Mouse (Mus musculus) kidney, postnatal 14 days (tissue): ENCODE results near the gene Ddost.

Experiments used
- DNase-seq: peaks from one replicate; pipeline ENCODE4 v3.0.0; 2022; ENCODE audit warnings: mixed read lengths

Gene Ddost

GRCm38 (mm10) chr4:138341393-138341792 lies 36.9 kb downstream of the Ddost start:
- no peak for DNase-seq

DNA sequence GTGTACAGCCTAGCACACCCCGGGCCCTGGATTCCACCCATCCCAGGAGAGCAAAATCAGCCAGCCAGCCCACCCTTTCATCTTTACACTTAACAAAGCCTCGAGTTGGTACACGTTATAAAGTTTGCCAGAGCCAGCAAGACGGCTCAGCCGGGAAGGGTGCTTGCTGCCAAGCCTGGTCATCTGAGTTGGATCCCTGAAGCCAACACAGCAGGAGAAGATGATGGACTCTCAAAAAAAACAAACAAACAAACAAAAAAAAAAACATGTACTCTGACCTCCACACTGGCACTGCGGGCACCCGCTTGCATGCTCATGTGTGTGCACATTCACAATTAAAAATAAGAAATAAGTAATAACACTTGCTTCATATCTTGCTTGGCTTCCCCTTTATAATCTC lies 37.5 kb downstream of the Ddost start:
- no peak for DNase-seq

- DNase-seq: peak; percentile 87
Measured at GRCm38 (mm10) chr4:138342778-138343177, 38.2 kb downstream of the Ddost start.

- peak; percentile 53 for DNase-seq
Measured at GRCm38 (mm10) chr4:138343341-138343837, 38.9 kb downstream of the Ddost start.

DNA sequence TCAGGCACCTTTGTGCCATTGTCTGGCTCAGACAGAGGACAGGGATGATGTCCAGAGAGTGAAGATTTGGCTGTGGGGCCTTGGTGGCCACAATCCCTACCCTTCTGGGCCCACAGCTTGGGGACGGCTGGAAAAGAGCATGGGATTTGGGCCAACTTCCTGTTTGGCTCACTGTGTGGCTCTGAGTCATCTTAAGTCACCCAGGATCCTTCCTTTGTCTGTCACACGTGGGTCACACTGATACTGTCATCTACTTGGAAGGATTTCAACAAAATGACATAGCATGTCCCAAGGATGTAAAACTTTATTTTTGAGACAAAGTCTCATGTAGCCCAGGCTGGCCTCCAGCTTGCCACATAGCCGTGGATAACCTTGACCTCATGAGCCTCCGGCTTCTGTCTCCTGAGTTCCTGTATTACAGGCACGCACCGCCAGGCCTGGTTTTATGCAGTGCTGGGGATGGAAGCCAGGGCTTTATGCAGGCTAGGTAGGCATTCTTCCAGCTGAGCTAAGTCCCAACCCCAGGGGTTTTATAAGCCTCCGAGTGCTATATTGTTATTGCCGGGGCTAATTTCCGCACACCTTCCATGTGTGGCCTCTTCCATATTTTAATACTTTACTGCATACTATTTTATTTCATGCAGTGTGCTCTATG lies 40.5 kb downstream of the Ddost start:
- peak; percentile 54 for DNase-seq

- DNase-seq: no peak
Measured at GRCm38 (mm10) chr4:138347280-138347679, 42.8 kb downstream of the Ddost start.

- DNase-seq: peak; percentile 58
Measured at GRCm38 (mm10) chr4:138348716-138349115, 44.2 kb downstream of the Ddost start.

GRCm38 (mm10) chr4:138351821-138352220 lies 47.3 kb downstream of the Ddost start:
- no peak for DNase-seq

GRCm38 (mm10) chr4:138352692-138353091 lies 48.2 kb downstream of the Ddost start:
- DNase-seq: no peak

GRCm38 (mm10) chr4:138353438-138354171 lies 49.1 kb downstream of the Ddost start:
- peak; percentile 74 for DNase-seq

- DNase-seq: no peak
Measured at GRCm38 (mm10) chr4:138355496-138355895, 51.0 kb downstream of the Ddost start.

- no peak for DNase-seq
Measured at GRCm38 (mm10) chr4:138356141-138356540, 51.6 kb downstream of the Ddost start.

DNA sequence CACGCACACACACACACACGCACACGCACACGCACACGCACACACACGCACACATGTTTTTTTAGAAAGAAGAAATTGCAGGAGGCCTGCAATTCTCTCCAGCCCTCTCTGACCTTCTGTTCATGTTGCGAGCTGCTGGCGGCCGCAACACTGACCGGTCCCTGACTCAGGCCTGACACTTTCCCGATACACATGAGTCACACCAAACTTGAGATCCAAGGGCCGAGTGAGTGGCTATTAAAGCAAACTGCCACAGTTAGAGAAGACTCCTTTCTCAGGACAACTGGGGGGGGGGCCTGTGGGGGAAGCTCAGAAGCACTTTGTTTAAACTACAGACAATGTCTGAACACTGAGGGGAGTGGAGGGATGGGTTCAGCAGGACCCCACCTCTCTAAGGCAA lies 52.0 kb downstream of the Ddost start:
- DNase-seq: no peak

DNA sequence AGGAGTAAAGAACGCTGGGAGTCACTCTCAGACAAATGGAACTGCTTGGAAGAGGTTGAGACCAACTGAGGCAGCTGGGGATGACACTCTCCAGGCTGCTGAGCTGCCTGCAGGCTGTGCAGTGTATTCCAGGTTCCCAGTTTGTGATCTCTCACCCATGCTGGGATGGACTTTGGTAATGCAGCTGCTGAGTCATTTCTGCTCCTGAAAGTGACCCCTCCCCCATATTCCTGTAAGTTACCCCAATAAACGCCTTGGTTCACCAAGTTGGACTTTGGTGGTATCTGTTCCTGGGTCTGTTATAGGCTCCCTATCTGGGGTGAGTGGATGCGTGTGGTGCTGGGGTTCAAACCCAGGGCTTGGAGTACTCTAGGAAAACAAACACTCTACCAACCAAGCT lies 53.6 kb downstream of the Ddost start:
- DNase-seq: no peak

- DNase-seq: no peak
Measured at GRCm38 (mm10) chr4:138361370-138361821, 56.9 kb downstream of the Ddost start.
